Mouse (Mus musculus) liver, adult 2 months (tissue): ENCODE measurements at regions not wholly inside any gene's neighbourhood (a gene's known extent, or its start where the extent isn't known, plus 50 kb on each side); places are given as distances from the start of the nearest gene placed in this dataset.

Source experiments
- CTCF ChIP-seq: fragments of 200-500 bp; IDR thresholded peaks from 2 replicates; pipeline ENCODE4 v1.5.1; 2011; ENCODE audit warnings: low read depth, low read length, control low read depth
- POLR2A ChIP-seq: fragments of 200-500 bp; IDR thresholded peaks from 2 replicates; pipeline ENCODE4 v1.6.1; 2011; ENCODE audit warnings: low read length, control low read depth; ENCODE audit not compliant: insufficient read depth; ENCODE audit errors: extremely low read depth

DNA sequence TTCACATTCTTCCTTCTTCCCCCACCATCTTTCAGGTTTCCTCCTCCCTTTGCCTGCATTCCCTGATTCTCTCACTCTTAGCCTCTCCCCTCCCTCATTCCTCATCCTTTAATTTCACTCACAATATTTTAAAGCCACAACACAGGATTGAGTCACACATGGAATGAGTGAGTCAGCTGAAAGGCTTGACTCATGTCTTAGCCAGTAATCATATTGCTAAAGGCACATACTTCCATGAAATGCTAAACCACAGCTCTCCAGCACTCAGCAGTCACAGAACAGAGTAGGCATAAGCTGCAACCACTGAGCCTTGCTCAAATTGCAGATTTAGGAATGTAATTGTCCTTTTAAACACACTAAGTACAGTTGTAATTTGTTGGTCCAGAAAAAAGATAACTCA is 386.2 kb downstream of the Phex start:
- TF ChIP-seq CTCF (no peak), POLR2A (no peak)
